Mouse (Mus musculus) forebrain, embryonic 14.5 days (tissue): ENCODE measurements at regions not wholly inside any gene's neighbourhood (a gene's known extent, or its start where the extent isn't known, plus 50 kb on each side); places are given as distances from the start of the nearest gene placed in this dataset.

Experiments
- ATAC-seq: fragments of 200-750 bp; cut with Nextera tagmentation; 2 replicates; pipeline ENCODE4 v1.8.0; 2017; ENCODE audit warnings: mild to moderate bottlenecking, moderate library complexity
- DNase-seq: peaks from one replicate; pipeline ENCODE4 v3.0.0-alpha.2; 2015; ENCODE audit warnings: low spot score
- H3K27ac ChIP-seq: fragments of 300-500 bp; sonication (generic); 2 replicates; pipeline ENCODE4 v1.5.1; 2014; ENCODE audit warnings: low read depth, mild to moderate bottlenecking, control low read depth, low read length, moderate library complexity
- H3K27me3 ChIP-seq: fragments of 300-500 bp; sonication (generic); replicated peaks from 2 replicates; pipeline ENCODE4 v1.6.1; 2014; ENCODE audit warnings: low read length, control low read depth, mixed read lengths; ENCODE audit not compliant: control insufficient read depth, insufficient read depth
- H3K36me3 ChIP-seq: fragments of 300-500 bp; sonication (generic); 2 replicates; pipeline ENCODE4 v1.6.1; 2014; ENCODE audit warnings: low read length, control low read depth; ENCODE audit not compliant: control insufficient read depth, insufficient read depth
- H3K4me1 ChIP-seq: fragments of 300-500 bp; sonication (generic); 2 replicates; pipeline ENCODE4 v1.6.1; 2014; ENCODE audit warnings: antibody characterized with exemption, low read length, control low read depth; ENCODE audit not compliant: control insufficient read depth, insufficient read depth
- H3K4me2 ChIP-seq: fragments of 300-500 bp; sonication (generic); 2 replicates; pipeline ENCODE4 v1.6.1; 2014; ENCODE audit warnings: mild to moderate bottlenecking, control low read depth, low read length
- H3K4me3 ChIP-seq: fragments of 300-500 bp; sonication (generic); 2 replicates; pipeline ENCODE4 v1.5.1; 2014; ENCODE audit warnings: low read depth, low read length, control low read depth
- H3K9ac ChIP-seq: fragments of 300-500 bp; sonication (generic); 2 replicates; pipeline ENCODE4 v1.6.1; 2014; ENCODE audit warnings: mild to moderate bottlenecking, low read length, control low read depth, moderate library complexity
- H3K9me3 ChIP-seq: fragments of 300-500 bp; sonication (generic); replicated peaks from 2 replicates; pipeline ENCODE4 v1.6.1; 2016; ENCODE audit warnings: low read length, control low read depth, mixed read lengths; ENCODE audit not compliant: control insufficient read depth
- WGBS: fragments of 180-500 bp; shearing (Covaris S2); extraction: QIAGEN DNeasy Blood & Tissue Kit; methylation state at CpG from one replicate; pipeline ENCODE4 v1.1.7; 2014; 5-methylcytosine and 5-hydroxymethylcytosine counted together

DNA sequence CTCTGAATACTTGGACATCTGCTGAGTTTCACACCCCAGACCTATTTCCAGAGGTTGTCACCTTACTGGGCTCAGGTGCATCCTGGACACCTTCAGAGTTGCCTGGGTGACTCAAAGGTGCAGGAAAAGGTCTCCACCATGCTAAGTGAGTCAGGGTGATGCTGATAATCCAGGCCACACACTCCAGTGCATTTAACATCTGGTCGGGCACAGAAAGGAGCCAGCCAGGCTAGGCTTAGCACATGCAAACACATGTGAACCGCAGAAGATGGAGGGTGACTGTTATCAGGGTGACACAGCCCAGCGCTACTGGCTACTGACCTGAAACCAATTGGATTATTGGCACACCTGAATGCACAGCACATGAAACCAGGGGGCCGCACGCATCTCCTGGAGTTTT lies 255.9 kb downstream of the 4933412E24Rik start:
- Histone ChIP-seq H3K9me3 (no peaks in the 10 kb centered on the region), H3K4me3 (no peak overlapping the region), H3K4me2 (no peak overlapping the region), H3K27me3 (no peaks in the 10 kb centered on the region), H3K4me1 (no peaks in the 10 kb centered on the region), H3K36me3 (no peaks in the 10 kb centered on the region), H3K9ac (no peak overlapping the region), H3K27ac (no peak overlapping the region)
- DNase-seq = no peak
- WGBS = 89% methylated on average over 5 of the region's 5 CpGs
- ATAC-seq = no peak

- ATAC-seq (no peak), DNase-seq (no peak)
- H3K27ac ChIP-seq = no peak overlapping the region
- no peak overlapping the region for H3K4me2 ChIP-seq
- WGBS = 57% methylated on average over 4 of the region's 4 CpGs
- no peak overlapping the region for H3K9ac ChIP-seq
- no peaks in the 10 kb centered on the region for H3K9me3 ChIP-seq
- H3K27me3 ChIP-seq = no peaks in the 10 kb centered on the region
- no peaks in the 10 kb centered on the region for H3K36me3 ChIP-seq
- no peak overlapping the region for H3K4me3 ChIP-seq
- H3K4me1 ChIP-seq = no peaks in the 10 kb centered on the region
These were observed 256.8 kb downstream of the 4933412E24Rik start for GRCm38 (mm10) chr15:59759566-59759965.

GRCm38 (mm10) chr15:59758971-59759370 lies 257.4 kb downstream of the 4933412E24Rik start:
- H3K4me2 ChIP-seq = no peak overlapping the region
- no peaks in the 10 kb centered on the region for H3K9me3 ChIP-seq
- no peaks in the 10 kb centered on the region for H3K4me1 ChIP-seq
- no peak overlapping the region for H3K4me3 ChIP-seq
- no peaks in the 10 kb centered on the region for H3K27me3 ChIP-seq
- H3K27ac ChIP-seq = no peak overlapping the region
- H3K36me3 ChIP-seq = no peaks in the 10 kb centered on the region
- 70% methylated on average over 2 of the region's 2 CpGs for WGBS
- no peak overlapping the region for H3K9ac ChIP-seq
- ATAC-seq (no peak), DNase-seq (no peak)

DNA sequence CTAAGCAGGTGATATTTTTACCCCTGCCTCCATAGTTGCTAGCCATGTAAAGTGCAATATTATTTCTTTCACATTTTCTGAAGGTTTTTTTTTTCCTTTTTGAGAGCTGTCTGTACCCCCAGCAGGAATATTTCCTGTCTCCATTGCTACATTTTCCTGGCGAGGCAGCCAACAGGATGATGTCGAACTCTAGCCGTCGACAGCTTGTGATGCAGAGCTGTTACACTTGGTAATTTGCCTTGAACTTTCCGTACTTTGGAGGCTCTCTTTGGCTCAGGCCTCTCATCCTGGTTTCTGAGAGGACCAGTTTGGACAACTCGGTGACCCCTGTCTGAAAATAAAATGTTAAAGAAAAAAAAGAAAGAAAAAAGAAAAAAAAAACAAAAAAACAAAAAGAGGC lies 260.3 kb downstream of the 4933412E24Rik start:
- Histone ChIP-seq H3K4me3 (no peak overlapping the region), H3K9ac (no peak overlapping the region), H3K4me2 (no peak overlapping the region), H3K27me3 (no peaks in the 10 kb centered on the region), H3K27ac (no peak overlapping the region), H3K4me1 (no peaks in the 10 kb centered on the region), H3K9me3 (no peaks in the 10 kb centered on the region), H3K36me3 (no peaks in the 10 kb centered on the region)
- 62% methylated on average over 6 of the region's 6 CpGs for WGBS
- DNase-seq = peak; percentile 30
- no peak for ATAC-seq

GRCm38 (mm10) chr15:59754906-59755305 lies 261.5 kb downstream of the 4933412E24Rik start:
- no peak for ATAC-seq
- 55% methylated on average over 13 of the region's 13 CpGs for WGBS
- Histone ChIP-seq H3K4me1 (no peaks in the 10 kb centered on the region), H3K4me2 (no peak overlapping the region), H3K9ac (no peak overlapping the region), H3K4me3 (no peak overlapping the region), H3K27ac (no peak overlapping the region), H3K9me3 (no peaks in the 10 kb centered on the region), H3K27me3 (no peaks in the 10 kb centered on the region), H3K36me3 (no peaks in the 10 kb centered on the region)
- no peak for DNase-seq

- H3K36me3 ChIP-seq = no peaks in the 10 kb centered on the region
- no peaks in the 10 kb centered on the region for H3K9me3 ChIP-seq
- H3K27me3 ChIP-seq = no peaks in the 10 kb centered on the region
- ATAC-seq = no peak
- H3K9ac ChIP-seq = no peak overlapping the region
- H3K4me1 ChIP-seq = no peaks in the 10 kb centered on the region
- 87% methylated on average over 1 of the region's 1 CpGs for whole genome bisulfite sequencing
- H3K4me3 ChIP-seq = no peak overlapping the region
- H3K27ac ChIP-seq = no peak overlapping the region
- H3K4me2 ChIP-seq = no peak overlapping the region
- DNase-seq = no peak
These were observed 264.1 kb downstream of the 4933412E24Rik start for GRCm38 (mm10) chr15:59752277-59752676.

DNA sequence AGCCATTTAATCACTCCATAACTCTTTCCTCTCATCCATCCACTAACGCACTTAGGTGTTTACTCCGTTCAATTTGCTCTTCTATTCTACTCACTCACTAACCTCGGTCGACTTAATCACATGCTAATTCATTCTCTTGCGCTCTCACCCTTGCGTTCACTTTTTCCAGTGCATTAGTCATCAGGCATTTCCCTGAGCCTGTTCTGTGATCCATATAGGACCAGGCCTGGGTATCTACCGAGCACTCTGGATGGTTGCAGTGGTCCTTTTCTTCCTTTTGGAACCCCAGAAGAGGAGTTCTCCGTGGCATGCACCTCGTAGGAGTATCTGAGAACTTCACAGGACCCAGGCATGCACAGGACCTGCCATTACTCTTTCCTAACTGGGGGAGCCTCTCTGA lies 270.1 kb downstream of the 4933412E24Rik start:
- no peaks in the 10 kb centered on the region for H3K36me3 ChIP-seq
- H3K9ac ChIP-seq = no peak overlapping the region
- H3K27me3 ChIP-seq = no peaks in the 10 kb centered on the region
- ATAC-seq (no peak), DNase-seq (no peak)
- no peaks in the 10 kb centered on the region for H3K4me1 ChIP-seq
- H3K9me3 ChIP-seq = no peaks in the 10 kb centered on the region
- no peak overlapping the region for H3K27ac ChIP-seq
- H3K4me2 ChIP-seq = no peak overlapping the region
- WGBS = 45% methylated on average over 9 of the region's 9 CpGs
- no peak overlapping the region for H3K4me3 ChIP-seq

- Histone ChIP-seq H3K4me1 (no peaks in the 10 kb centered on the region), H3K4me2 (no peak overlapping the region), H3K9ac (no peak overlapping the region), H3K36me3 (no peaks in the 10 kb centered on the region), H3K27me3 (no peaks in the 10 kb centered on the region), H3K27ac (no peak overlapping the region), H3K9me3 (no peaks in the 10 kb centered on the region), H3K4me3 (no peak overlapping the region)
- 69% methylated on average over 5 of the region's 5 CpGs for WGBS
- ATAC-seq = no peak
- no peak for DNase-seq
These were observed 271.9 kb downstream of the 4933412E24Rik start for GRCm38 (mm10) chr15:59744411-59744931.

- H3K36me3 ChIP-seq = no peaks in the 10 kb centered on the region
- no peak for ATAC-seq
- H3K27me3 ChIP-seq = no peaks in the 10 kb centered on the region
- H3K4me2 ChIP-seq = no peak overlapping the region
- H3K27ac ChIP-seq = no peak overlapping the region
- no peaks in the 10 kb centered on the region for H3K9me3 ChIP-seq
- DNase-seq = no peak
- H3K4me3 ChIP-seq = no peak overlapping the region
- WGBS = 90% methylated on average over 5 of the region's 5 CpGs
- no peak overlapping the region for H3K9ac ChIP-seq
- no peaks in the 10 kb centered on the region for H3K4me1 ChIP-seq
These were observed 277.2 kb downstream of the 4933412E24Rik start for GRCm38 (mm10) chr15:59739197-59739596.
